Comparison of ENCODE assay signal across 13 mouse cellular contexts in the genomic region with DNA sequence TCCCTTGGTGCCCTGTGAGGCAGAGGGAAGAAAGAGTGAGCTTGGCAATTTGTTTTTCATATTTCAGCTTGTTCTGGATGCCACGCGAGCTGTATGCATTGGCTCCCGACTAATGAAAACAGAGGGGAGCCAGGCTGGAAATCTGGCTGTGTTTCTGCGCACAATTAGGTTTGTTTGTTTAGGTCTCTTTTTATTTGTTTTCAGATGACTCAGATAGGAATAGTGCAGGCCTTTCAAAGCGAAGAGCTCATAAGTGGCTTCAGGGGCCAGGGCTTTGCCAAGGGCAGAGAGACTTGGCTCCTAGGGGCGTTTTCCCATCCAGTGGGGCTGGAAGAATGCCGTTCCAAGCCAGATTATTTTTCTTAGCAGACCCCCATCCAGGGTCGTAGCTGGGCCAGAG.
DNase-seq lines count a peak whose midpoint lies in the region; ATAC-seq and TF ChIP-seq lines count a peak whose summit lies in the region.
"Had no signal": no experiment of that assay in that cellular context is flagged by ENCODE, and none has a peak within 500 bp of the region (broad histone marks: within the 10 kb centered on the region; RNA-seq: fewer than 3 reads in every experiment).

No protein-coding gene starts in this region.

- peaks cover 3% of the 10 kb centered on the region; the same call in 1 of the 2 replicates for H3K27me3 ChIP-seq in forebrain, postnatal 0 days (ENCODE audit: insufficient read depth, low read length)
- H3K27me3 ChIP-seq in forebrain, embryonic 11.5 days (ENCODE audit: control insufficient read depth, insufficient read depth, low read length) = no peaks in the 10 kb centered on the region
- H3K27me3 ChIP-seq in lung, embryonic 16.5 days (ENCODE audit: control insufficient read depth, insufficient read depth, low read depth, low read length) = no peaks in the 10 kb centered on the region

- no peak overlapping the region for H3K9ac ChIP-seq in forebrain, postnatal 0 days
- H3K9ac ChIP-seq in forebrain, embryonic 11.5 days (ENCODE audit: low read length) = no peak overlapping the region
- H3K9ac ChIP-seq in lung, embryonic 16.5 days (ENCODE audit: low read length) = no peak overlapping the region
- H3K9ac ChIP-seq: heart, embryonic 13.5 days had no signal

- H3K9me3 ChIP-seq in forebrain, postnatal 0 days (ENCODE audit: low read length) = no peaks in the 10 kb centered on the region
- no peaks in the 10 kb centered on the region for H3K9me3 ChIP-seq in forebrain, embryonic 11.5 days (ENCODE audit: control insufficient read depth, low read length)
- no peaks in the 10 kb centered on the region for H3K9me3 ChIP-seq in lung, embryonic 16.5 days (ENCODE audit: control insufficient read depth, low read length)
- H3K9me3 ChIP-seq: heart, embryonic 13.5 days had no signal

- H3K4me1 ChIP-seq in forebrain, postnatal 0 days (ENCODE audit: insufficient read depth) = no peaks in the 10 kb centered on the region
- no peaks in the 10 kb centered on the region for H3K4me1 ChIP-seq in forebrain, embryonic 11.5 days (replicated peaks; ENCODE audit: control insufficient read depth, insufficient read depth, low read length)
- H3K4me1 ChIP-seq in lung, embryonic 16.5 days (replicated peaks; ENCODE audit: control insufficient read depth, insufficient read depth, low read length) = peaks cover 20% of the 10 kb centered on the region

- peak; percentile 47; the same call in 1 of the 2 replicates for ATAC-seq in forebrain, postnatal 0 days
- ATAC-seq in forebrain, embryonic 11.5 days (replicated peaks; ENCODE audit: low FRiP score) = no peak
- ATAC-seq in lung, embryonic 16.5 days (ENCODE audit: low read depth) = peak; percentile 53

- DNase-seq in forebrain, postnatal 0 days = peak; percentile 39
- no peak for DNase-seq in forebrain, embryonic 11.5 days (ENCODE audit: low spot score)
- peak; percentile 20 for DNase-seq in ovary, postnatal 36 days (ENCODE audit: low spot score)
- no peak for DNase-seq in ovary, postnatal 14 days (ENCODE audit: low spot score)
- DNase-seq in layer of hippocampus, adult 2 months (ENCODE audit: low spot score in 2 of 2) = no peak
- DNase-seq in left cerebral cortex, adult 11 months (ENCODE audit: low spot score) = no peak
- DNase-seq: adrenal gland, postnatal 25 days; kidney, adult 18-20 months; spleen, adult 18-20 months; thymus, postnatal 36 days had no signal

- no peak for TF ChIP-seq CTCF in forebrain, postnatal 0 days (IDR thresholded peaks at IDR 0.05; ENCODE audit: low read depth)
- no peak for TF ChIP-seq CTCF in layer of hippocampus, adult 2 months (conservative IDR thresholded peaks at IDR 0.05)

- no peak overlapping the region for H3K4me2 ChIP-seq in forebrain, postnatal 0 days (ENCODE audit: low read depth)
- no peak overlapping the region for H3K4me2 ChIP-seq in forebrain, embryonic 11.5 days (ENCODE audit: low read depth, low read length, severe bottlenecking)
- no peak overlapping the region for H3K4me2 ChIP-seq in lung, embryonic 16.5 days (ENCODE audit: low read depth, low read length)
- H3K4me2 ChIP-seq: heart, embryonic 13.5 days had no signal

- H3K4me3 ChIP-seq in forebrain, postnatal 0 days (ENCODE audit: low read depth, low read length) = no peak overlapping the region
- no peak overlapping the region for H3K4me3 ChIP-seq in forebrain, embryonic 11.5 days (ENCODE audit: low read depth, low read length)
- H3K4me3 ChIP-seq in lung, embryonic 16.5 days (ENCODE audit: low read length) = no peak overlapping the region
- no peak overlapping the region for H3K4me3 ChIP-seq in layer of hippocampus, adult 2 months
- H3K4me3 ChIP-seq: heart, embryonic 13.5 days; left cerebral cortex, adult 2 months had no signal

- no peak overlapping the region for H3K27ac ChIP-seq in forebrain, postnatal 0 days (ENCODE audit: low read depth, low read length)
- no peak overlapping the region for H3K27ac ChIP-seq in forebrain, embryonic 11.5 days (ENCODE audit: low read depth, low read length)
- no peak overlapping the region for H3K27ac ChIP-seq in lung, embryonic 16.5 days (ENCODE audit: low read length)
- H3K27ac ChIP-seq in layer of hippocampus, adult 2 months = no peak overlapping the region
- H3K27ac ChIP-seq: heart, embryonic 13.5 days; left cerebral cortex, adult 2 months had no signal

- 37% methylated on average over 8 of the region's 8 CpGs for WGBS in forebrain, postnatal 0 days
- WGBS in forebrain, embryonic 11.5 days = 75% methylated on average over 8 of the region's 8 CpGs
- WGBS in lung, embryonic 16.5 days = 19% methylated on average over 8 of the region's 8 CpGs

- no peaks in the 10 kb centered on the region for H3K36me3 ChIP-seq in forebrain, postnatal 0 days (ENCODE audit: insufficient read depth)
- H3K36me3 ChIP-seq in forebrain, embryonic 11.5 days (ENCODE audit: control insufficient read depth, insufficient read depth, low read length) = no peaks in the 10 kb centered on the region
- no peaks in the 10 kb centered on the region for H3K36me3 ChIP-seq in lung, embryonic 16.5 days (ENCODE audit: control insufficient read depth, insufficient read depth, low read length)
- H3K36me3 ChIP-seq: heart, embryonic 13.5 days had no signal

Comparison
In these comparisons a context has a peak if more than half of its experiments do, and no peak if none do; other contexts are left out.
1. DNase-seq: peak in forebrain, postnatal 0 days (single experiment) and ovary, postnatal 36 days (single experiment); none in forebrain, embryonic 11.5 days (single experiment), ovary, postnatal 14 days (single experiment), layer of hippocampus, adult 2 months (0 of 2) and left cerebral cortex, adult 11 months (single experiment).